Mouse (Mus musculus) heart, postnatal 14 days (tissue): Measurements from ENCODE around the gene Snx10. TPM values are rescaled to one million over a fixed set of nuclear protein-coding genes. Genes with fewer than 3 reads are reported as not detected.

Source experiments
- DNase-seq, 2 experiments: peaks; one replicate each; pipeline ENCODE4 v3.0.0; 2021 to 2022
- intact Hi-C: fragments of 180-260 bp; cut with DNase I; formaldehyde crosslinking; loops from one replicate; pipeline ENCODE4 v1.15.1; 2025
- microRNA-seq, 2 experiments: library from miRNA; unstranded; fragments of <30 nt; microRNA quantifications; one replicate each; pipeline ENCODE4 v1.2.0; 2021 to 2022
- total RNA-seq, 2 experiments: library from RNA; stranded (reverse); gene quantifications; 2 replicates each; pipeline ENCODE4 v1.2.3; 2021

Gene Snx10
- total RNA-seq, 2 experiments from 2014 or later = 7.3 to 10.8 TPM

DNA sequence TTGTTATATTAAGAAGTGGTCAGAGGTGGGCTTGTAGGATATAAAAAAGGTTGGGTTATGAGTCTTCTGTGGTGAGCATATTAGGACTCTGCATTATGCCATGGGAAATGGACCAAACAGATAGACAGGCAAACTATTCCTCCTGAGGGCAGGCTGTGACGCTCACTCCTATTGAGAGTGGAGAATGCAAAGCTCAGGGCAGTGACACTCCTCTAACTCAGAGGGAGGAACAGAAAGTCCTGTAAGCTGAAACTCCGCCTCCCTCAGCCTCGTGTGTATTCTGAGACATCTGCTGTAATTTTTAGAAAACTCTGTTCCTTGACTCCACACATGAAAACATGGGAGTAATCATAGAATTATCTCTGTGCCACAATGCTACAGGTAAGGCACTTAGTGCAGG, 106.0 kb downstream of the Snx10 start:
- intact Hi-C loops = no loop called here

DNA sequence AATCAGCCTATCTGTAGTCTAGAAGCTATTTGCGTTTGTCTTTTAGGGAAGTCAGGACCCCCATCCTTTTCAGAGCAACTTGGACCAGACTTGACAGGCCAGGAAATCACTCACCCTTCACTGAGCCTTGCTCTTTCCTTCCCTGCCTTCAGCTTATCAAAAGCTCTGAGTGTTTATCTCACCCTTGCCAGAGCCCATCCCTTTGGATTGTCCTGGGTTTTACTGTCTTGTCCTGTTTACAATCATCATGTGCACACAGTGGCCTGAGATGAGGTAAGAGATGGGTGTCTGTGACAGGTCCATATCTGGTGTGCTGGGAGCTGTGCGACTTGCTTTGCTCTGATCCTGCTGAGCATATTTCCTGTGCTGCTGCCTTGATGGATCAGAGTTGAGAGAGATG, 106.5 kb downstream of the Snx10 start:
- intact Hi-C loops = no loop called here
- DNase-seq = no peak

More for the DNA sequence above, 106.0 kb downstream of the Snx10 start:
- no peak for DNase-seq

DNA sequence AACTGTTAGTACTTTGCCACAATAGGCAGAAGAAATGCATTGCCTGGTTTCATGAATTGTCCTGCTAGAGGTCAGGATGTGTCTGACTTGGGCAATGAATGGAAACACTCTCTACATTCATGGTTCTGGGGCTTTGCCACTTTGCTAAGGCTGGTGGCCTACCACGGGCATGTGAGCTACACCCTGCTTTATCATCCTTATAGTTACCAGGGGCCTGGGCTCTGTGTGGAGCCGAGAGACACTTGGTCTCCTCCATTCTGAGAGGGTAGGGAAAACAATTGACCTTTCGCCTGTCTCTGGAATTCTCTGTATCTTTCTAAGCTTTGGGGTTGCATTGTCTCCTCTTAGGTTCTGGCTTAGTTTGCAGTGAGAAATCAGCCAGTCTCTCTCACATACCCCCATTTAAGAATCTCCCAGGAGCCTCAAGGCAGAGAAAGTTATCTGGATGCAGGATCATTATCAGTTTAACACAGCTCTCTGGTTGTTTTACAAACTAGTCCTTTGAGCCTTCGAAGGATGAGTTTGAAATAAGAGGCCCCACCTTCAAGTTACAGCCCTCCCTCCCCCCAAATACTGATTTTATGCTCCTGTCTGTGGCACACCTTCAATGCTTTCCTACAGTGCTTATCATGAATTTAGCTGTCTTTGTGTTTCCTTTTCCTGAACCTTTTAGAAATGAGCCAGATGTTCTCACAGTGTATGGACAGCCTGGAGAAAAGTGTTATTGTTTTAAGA, 109.4 kb downstream of the Snx10 start:
- no peak for DNase-seq
- intact Hi-C loops = no loop called here

DNA sequence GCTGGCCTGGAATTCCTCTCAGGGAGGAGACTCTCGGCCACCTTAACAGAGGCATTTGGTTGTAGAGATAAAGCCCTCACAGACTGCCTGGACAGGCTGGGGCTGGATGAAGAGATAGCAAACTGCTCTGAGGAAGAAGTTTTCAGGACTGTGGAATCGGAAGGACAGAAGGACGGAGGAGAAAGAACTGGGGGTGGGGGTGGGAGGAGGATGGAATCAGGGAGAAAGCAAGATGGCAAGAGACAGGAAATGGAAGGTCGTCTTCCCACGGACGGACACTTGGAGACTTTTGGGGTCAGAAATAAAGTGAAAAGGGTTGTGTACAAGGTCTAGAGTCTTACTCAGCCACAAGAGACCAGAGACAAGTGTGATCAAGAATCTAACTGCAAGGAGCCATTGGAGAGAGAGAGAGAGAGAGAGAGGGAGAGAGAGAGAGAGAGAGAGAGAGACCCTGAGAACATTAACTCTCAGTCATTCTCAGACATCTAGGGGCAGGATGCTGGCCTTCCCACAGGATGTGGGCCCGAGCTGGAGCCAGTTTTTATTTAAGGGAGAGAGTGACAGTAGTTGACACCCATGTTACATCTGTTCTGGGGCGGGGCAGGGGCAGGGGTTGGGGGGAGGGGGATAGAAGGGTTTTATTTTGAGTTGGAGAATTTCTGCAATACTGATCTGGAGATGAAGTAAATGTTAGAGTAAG, 110.1 kb downstream of the Snx10 start:
- DNase-seq = peak in 1 of 2 experiments; percentile 13
- intact Hi-C loops = no loop called here

DNA sequence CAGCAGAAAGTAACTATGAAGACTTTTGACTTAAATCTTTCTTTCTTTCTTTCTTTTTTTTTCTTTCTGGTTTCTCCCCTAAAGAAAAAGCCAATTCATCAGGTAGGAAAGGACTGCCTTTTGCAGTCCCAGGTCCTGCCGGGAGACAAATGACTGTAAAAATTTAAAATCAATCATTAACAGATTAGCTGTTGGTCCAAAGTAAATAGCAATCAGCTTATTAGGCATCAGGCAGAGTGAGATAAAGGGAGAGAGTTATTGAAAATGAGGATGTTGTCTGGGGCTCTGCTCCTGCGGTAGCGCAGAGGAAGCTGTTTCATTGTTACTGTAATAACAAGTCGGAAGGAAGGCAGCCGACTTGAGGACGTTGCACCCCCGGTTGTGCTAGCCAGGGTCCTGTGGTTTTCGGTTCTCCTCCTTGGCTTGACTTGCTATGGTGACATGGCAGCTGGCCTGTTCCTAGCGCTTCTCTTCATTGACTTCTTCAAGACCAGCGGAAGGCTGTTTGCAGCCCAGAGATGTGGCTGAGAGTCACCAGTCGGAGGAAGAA, 112.4 kb downstream of the Snx10 start:
- intact Hi-C loops = no loop called here
- no peak for DNase-seq

Small RNA genes lying within 50 kb of the gene (microRNA-seq; reads per million reads assigned to microRNA genes)
- 0 reads per million in 2 experiments for gene Gm22914

Other genes with a start within 250 kb of the Snx10 start
- 1 to 10 TPM in 1 of 2 experiments, under 1 TPM in 1; 0.56 to 1.0 TPM for gene Nfe2l3, start 91.2 kb upstream of the Snx10 start, total RNA-seq
- 100 to 1,000 TPM; 433 to 481 TPM for gene Hnrnpa2b1, start 54.0 kb upstream of the Snx10 start, total RNA-seq
- 10 to 100 TPM; 77.3 to 81.0 TPM for gene Cbx3, start 53.5 kb upstream of the Snx10 start, total RNA-seq